9 mouse cellular contexts compared by ENCODE assay signal in genomic region chr11:11867971-11868481, GRCm38 (mm10). TPM values are rescaled to one million over a fixed set of nuclear protein-coding genes. Genes with fewer than 3 reads are reported as not detected.
DNase-seq lines count a peak whose midpoint lies in the region; ATAC-seq lines count a peak whose summit lies in the region.
"Had no signal": no experiment of that assay in that cellular context is flagged by ENCODE, and none has a peak within 500 bp of the region (broad histone marks: within the 10 kb centered on the region; RNA-seq: fewer than 3 reads in every experiment).

No protein-coding gene starts in this region.

- no peak for DNase-seq in heart, adult 18-20 months
- DNase-seq in ES-CJ7 (ENCODE audit: low read depth, low spot score): peak; percentile 82
- peak; percentile 86 for DNase-seq in midbrain, embryonic 10.5 days (ENCODE audit: low spot score)
- no peak for DNase-seq in adrenal gland, adult 18-20 months (ENCODE audit: low spot score in 2 of 2)
- DNase-seq in spleen, postnatal 14 days (ENCODE audit: low spot score in 2 of 2): no peak
- no peak for DNase-seq in kidney, postnatal 10 days

- no peaks in the 10 kb centered on the region for H3K36me3 ChIP-seq in heart, embryonic 11.5 days (ENCODE audit: control insufficient read depth, insufficient read depth, low read length)
- H3K36me3 ChIP-seq in forebrain, embryonic 16.5 days (ENCODE audit: control insufficient read depth, insufficient read depth): no peaks in the 10 kb centered on the region
- H3K36me3 ChIP-seq in midbrain, embryonic 10.5 days: no peaks in the 10 kb centered on the region

- H3K9me3 ChIP-seq in heart, embryonic 11.5 days (replicated peaks; ENCODE audit: control insufficient read depth, low read length): no peaks in the 10 kb centered on the region
- H3K9me3 ChIP-seq in forebrain, embryonic 16.5 days (ENCODE audit: control insufficient read depth, low read length): no peaks in the 10 kb centered on the region
- no peaks in the 10 kb centered on the region for H3K9me3 ChIP-seq in midbrain, embryonic 10.5 days (replicated peaks)

- ATAC-seq in heart, embryonic 11.5 days (replicated peaks; ENCODE audit: insufficient number of reproducible peaks, low FRiP score, low TSS enrichment): no peak
- peak; percentile 92 for ATAC-seq in forebrain, embryonic 16.5 days

- H3K27ac ChIP-seq in heart, embryonic 11.5 days (ENCODE audit: low read depth, low read length): 0 out of 2 replicates have a peak overlapping the region, but pooled peaks have one; percentile 50
- H3K27ac ChIP-seq in forebrain, embryonic 16.5 days (ENCODE audit: low read length): peak overlapping the region; percentile 79
- H3K27ac ChIP-seq in midbrain, embryonic 10.5 days (replicated peaks): peak overlapping the region; percentile 88

- WGBS in heart, embryonic 11.5 days (ENCODE audit: insufficient replicate concordance): 13% methylated on average over 14 of the region's 14 CpGs
- 2% methylated on average over 14 of the region's 14 CpGs for WGBS in forebrain, embryonic 16.5 days
- WGBS in midbrain, embryonic 10.5 days: 2% methylated on average over 14 of the region's 14 CpGs

- 0 out of 2 replicates have a peak overlapping the region, but pooled peaks have one; percentile 43 for H3K9ac ChIP-seq in heart, embryonic 11.5 days (ENCODE audit: low read depth, low read length)
- peak overlapping the region; percentile 62 for H3K9ac ChIP-seq in forebrain, embryonic 16.5 days (replicated peaks; ENCODE audit: low read depth, low read length)

- H3K4me1 ChIP-seq in heart, embryonic 11.5 days (ENCODE audit: control insufficient read depth, insufficient read depth, low read length): peaks cover 18% of the 10 kb centered on the region
- H3K4me1 ChIP-seq in forebrain, embryonic 16.5 days (replicated peaks; ENCODE audit: control insufficient read depth, insufficient read depth, low read length): peaks cover 9% of the 10 kb centered on the region
- H3K4me1 ChIP-seq in midbrain, embryonic 10.5 days: peaks cover 52% of the 10 kb centered on the region

- peak overlapping the region; percentile 36; the same call in 1 of the 2 replicates for H3K4me2 ChIP-seq in heart, embryonic 11.5 days
- peak overlapping the region; percentile 63 for H3K4me2 ChIP-seq in forebrain, embryonic 16.5 days (ENCODE audit: low read length)

- H3K27me3 ChIP-seq in heart, embryonic 11.5 days (ENCODE audit: control insufficient read depth, insufficient read depth, low read length): no peaks in the 10 kb centered on the region
- H3K27me3 ChIP-seq in forebrain, embryonic 16.5 days (replicated peaks; ENCODE audit: control insufficient read depth, insufficient read depth, low read length): no peaks in the 10 kb centered on the region
- H3K27me3 ChIP-seq in midbrain, embryonic 10.5 days (ENCODE audit: low read depth, poor library complexity, severe bottlenecking): 0 out of 2 replicates have a peak, but pooled peaks cover 3% of the 10 kb centered on the region
- H3K27me3 ChIP-seq: CH12.LX had no signal

- H3K4me3 ChIP-seq in heart, embryonic 11.5 days (ENCODE audit: low read depth, low read length): no peak overlapping the region
- peak overlapping the region; percentile 34 for H3K4me3 ChIP-seq in forebrain, embryonic 16.5 days (replicated peaks; ENCODE audit: low read length)
- peak overlapping the region; percentile 36 for H3K4me3 ChIP-seq in midbrain, embryonic 10.5 days

RNA-seq across cellular contexts. Expression of gene Ddc, which starts 29.9 kb away (rescaled TPM):
- polyA plus RNA-seq in heart, embryonic 11.5 days (2014; fragmentation: Nextera tagmentation; extraction: Ambion mirVana): 39.7 and 44.5 TPM in 2 replicates
- 1 to 10 TPM; 1.3 to 1.9 TPM for total RNA-seq in heart, adult 18-20 months (2021)
- 3.2 and 4.4 TPM in 2 replicates for polyA plus RNA-seq in forebrain, embryonic 16.5 days (2015; fragmentation: Nextera tagmentation; extraction: Ambion mirVana)
- polyA plus RNA-seq in midbrain, embryonic 10.5 days (2016; fragmentation: Nextera tagmentation; extraction: Ambion mirVana): 13.6 and 15.8 TPM in 2 replicates
- total RNA-seq in adrenal gland, adult 18-20 months (2021): 10 to 100 TPM; 60.8 to 74.0 TPM

RNA-seq across cellular contexts. Expression of gene Fignl1, which starts 59.3 kb away (rescaled TPM):
- polyA plus RNA-seq in heart, embryonic 11.5 days (2014; fragmentation: Nextera tagmentation; extraction: Ambion mirVana): 73.1 and 86.9 TPM in 2 replicates
- under 1 TPM; 0.44 to 0.62 TPM for total RNA-seq in heart, adult 18-20 months (2021)
- 25.5 and 28.6 TPM in 2 replicates for polyA plus RNA-seq in forebrain, embryonic 16.5 days (2015; fragmentation: Nextera tagmentation; extraction: Ambion mirVana)
- polyA plus RNA-seq in midbrain, embryonic 10.5 days (2016; fragmentation: Nextera tagmentation; extraction: Ambion mirVana): 103 and 112 TPM in 2 replicates
- 1 to 10 TPM; 1.3 TPM for total RNA-seq in adrenal gland, adult 18-20 months (2021)

Comparison
In these comparisons a context has a peak if more than half of its experiments do, and no peak if none do; other contexts are left out.
1. DNase-seq: peak in ES-CJ7 (single experiment) and midbrain, embryonic 10.5 days (single experiment); none in heart, adult 18-20 months (0 of 2), adrenal gland, adult 18-20 months (0 of 2), spleen, postnatal 14 days (0 of 2) and kidney, postnatal 10 days (single experiment).
2. Peak in every context shown above with its lines, with median percentiles within 50 percentile points of each other: H3K27ac ChIP-seq.